Mouse (Mus musculus) lung, postnatal 0 days (tissue): ENCODE measurements around the gene Lsp1.

Source experiments
- CTCF ChIP-seq: IDR thresholded peaks from 2 replicates; pipeline ENCODE4 v1.5.1; 2016; ENCODE audit warnings: antibody characterized with exemption, mild to moderate bottlenecking
- EP300 ChIP-seq: IDR thresholded peaks from 2 replicates; pipeline ENCODE4 v1.6.1; 2016; ENCODE audit warnings: antibody characterized with exemption, mild to moderate bottlenecking, control low read depth

- no peak for TF ChIP-seq CTCF
- no peak for TF ChIP-seq EP300
Observed at GRCm38 (mm10) chr7:142441585-142441984, 19.0 kb upstream of the Lsp1 start, which contains the start of gene Tnni2.
